Mouse (Mus musculus): ENCODE data around the gene Fut1.

GRCm38 (mm10) chr7:45625481-45625880 is 8.4 kb downstream of the Fut1 start:
- no peak for TF ChIP-seq CTCF (IDR thresholded peaks at IDR 0.05; ENCODE audit: low read depth, low read length)
- TF ChIP-seq POLR2A (IDR thresholded peaks at IDR 0.05; ENCODE audit: extremely low read depth, insufficient read depth, low read length), result no peak

Measured in liver, adult 2 months (tissue).